Mouse (Mus musculus) granulocyte monocyte progenitor cell, adult 5-6 weeks (primary cell): ENCODE results near the gene Kcp. TPM values are rescaled to one million over a fixed set of nuclear protein-coding genes. Genes with fewer than 3 reads are reported as not detected.

Experiments
- ATAC-seq: replicated peaks from 2 replicates; pipeline ENCODE4 v1.8.0; 2016; ENCODE audit warnings: mild to moderate bottlenecking, moderate TSS enrichment, inconsistent platforms; ENCODE audit not compliant: poor library complexity, severe bottlenecking
- total RNA-seq, 2 experiments: library from RNA; stranded (forward) in 1 of 2; stranded (reverse) in 1 of 2; fragments of 200-712, 200-1000 nt in 1 of 2; fragments of >200 nt in 1 of 2; fragmentation: Nextera tagmentation in 1 of 2; gene quantifications; 2 replicates each; pipeline ENCODE4 v1.2.3; 2014 to 2017

The Kcp gene
- total RNA-seq, 2 experiments from 2014 or later: 0.15 TPM; not detected in 1

- ATAC-seq: no peak
These were observed 76.9 kb downstream of the Kcp start for GRCm38 (mm10) chr6:29430681-29431420.

- ATAC-seq: no peak
These were observed 79.6 kb downstream of the Kcp start for GRCm38 (mm10) chr6:29428171-29428570.

GRCm38 (mm10) chr6:29426331-29426730, 81.4 kb downstream of the Kcp start:
- ATAC-seq: no peak

- ATAC-seq: no peak
These were observed 82.6 kb downstream of the Kcp start for GRCm38 (mm10) chr6:29425118-29425517.

Other genes starting within 250 kb of the Kcp start
- 14.0 and 15.5 TPM in 2 replicates for gene Hilpda, start 235.5 kb downstream of the Kcp start, total RNA-seq (2014; fragmentation: Nextera tagmentation)
- gene Hilpda, start 235.5 kb downstream of the Kcp start, total RNA-seq (2017): 9.7 and 17.7 TPM in 2 replicates
- gene Fam71f2, start 228.4 kb downstream of the Kcp start, total RNA-seq (2014; fragmentation: Nextera tagmentation): not detected in 2 replicates
- gene Fam71f2, start 228.4 kb downstream of the Kcp start, total RNA-seq (2017): 0.88 TPM in 1 of 2 replicates, not detected in the other
- gene Fam71f1, start 188.8 kb downstream of the Kcp start, total RNA-seq (2014; fragmentation: Nextera tagmentation): not detected in 2 replicates
- not detected in 2 replicates for gene Fam71f1, start 188.8 kb downstream of the Kcp start, total RNA-seq (2017)
- gene Calu, start 159.9 kb downstream of the Kcp start, total RNA-seq (2014; fragmentation: Nextera tagmentation): 72.1 and 86.1 TPM in 2 replicates
- gene Calu, start 159.9 kb downstream of the Kcp start, total RNA-seq (2017): 228 and 237 TPM in 2 replicates
- not detected in 2 replicates for gene Opn1sw, start 119.5 kb downstream of the Kcp start, total RNA-seq (2014; fragmentation: Nextera tagmentation)
- gene Opn1sw, start 119.5 kb downstream of the Kcp start, total RNA-seq (2017): not detected in 2 replicates
- gene Ccdc136, start 111.6 kb downstream of the Kcp start, total RNA-seq (2014; fragmentation: Nextera tagmentation): not detected in 2 replicates
- gene Ccdc136, start 111.6 kb downstream of the Kcp start, total RNA-seq (2017): not detected in 2 replicates
- not detected in 2 replicates for gene Flnc, start 74.7 kb downstream of the Kcp start, total RNA-seq (2014; fragmentation: Nextera tagmentation)
- gene Flnc, start 74.7 kb downstream of the Kcp start, total RNA-seq (2017): not detected in 2 replicates
- gene Atp6v1f, start 40.2 kb downstream of the Kcp start, total RNA-seq (2014; fragmentation: Nextera tagmentation): 192 and 201 TPM in 2 replicates
- gene Atp6v1f, start 40.2 kb downstream of the Kcp start, total RNA-seq (2017): 119 and 143 TPM in 2 replicates
- gene Atp6v1fnb, start 36.5 kb downstream of the Kcp start, total RNA-seq (2014; fragmentation: Nextera tagmentation): not detected in 2 replicates
- 1.4 and 1.5 TPM in 2 replicates for gene Atp6v1fnb, start 36.5 kb downstream of the Kcp start, total RNA-seq (2017)
- 20.2 and 22.6 TPM in 2 replicates for gene Irf5, start 18.7 kb upstream of the Kcp start, total RNA-seq (2014; fragmentation: Nextera tagmentation)
- 13.7 and 19.6 TPM in 2 replicates for gene Irf5, start 18.7 kb upstream of the Kcp start, total RNA-seq (2017)
- 66.4 and 89.6 TPM in 2 replicates for gene Tnpo3, start 101.9 kb upstream of the Kcp start, total RNA-seq (2014; fragmentation: Nextera tagmentation)
- 74.5 and 77.2 TPM in 2 replicates for gene Tnpo3, start 101.9 kb upstream of the Kcp start, total RNA-seq (2017)
- 0.24 and 0.98 TPM in 2 replicates for gene Tspan33, start 186.3 kb upstream of the Kcp start, total RNA-seq (2014; fragmentation: Nextera tagmentation)
- gene Tspan33, start 186.3 kb upstream of the Kcp start, total RNA-seq (2017): 1.5 TPM in 1 of 2 replicates, not detected in the other
- 23.2 and 34.3 TPM in 2 replicates for gene Smo, start 227.6 kb upstream of the Kcp start, total RNA-seq (2014; fragmentation: Nextera tagmentation)
- 16.2 and 18.6 TPM in 2 replicates for gene Smo, start 227.6 kb upstream of the Kcp start, total RNA-seq (2017)